Mouse (Mus musculus): Measurements from ENCODE around the gene 1700029I15Rik.

Gene 1700029I15Rik

DNA sequence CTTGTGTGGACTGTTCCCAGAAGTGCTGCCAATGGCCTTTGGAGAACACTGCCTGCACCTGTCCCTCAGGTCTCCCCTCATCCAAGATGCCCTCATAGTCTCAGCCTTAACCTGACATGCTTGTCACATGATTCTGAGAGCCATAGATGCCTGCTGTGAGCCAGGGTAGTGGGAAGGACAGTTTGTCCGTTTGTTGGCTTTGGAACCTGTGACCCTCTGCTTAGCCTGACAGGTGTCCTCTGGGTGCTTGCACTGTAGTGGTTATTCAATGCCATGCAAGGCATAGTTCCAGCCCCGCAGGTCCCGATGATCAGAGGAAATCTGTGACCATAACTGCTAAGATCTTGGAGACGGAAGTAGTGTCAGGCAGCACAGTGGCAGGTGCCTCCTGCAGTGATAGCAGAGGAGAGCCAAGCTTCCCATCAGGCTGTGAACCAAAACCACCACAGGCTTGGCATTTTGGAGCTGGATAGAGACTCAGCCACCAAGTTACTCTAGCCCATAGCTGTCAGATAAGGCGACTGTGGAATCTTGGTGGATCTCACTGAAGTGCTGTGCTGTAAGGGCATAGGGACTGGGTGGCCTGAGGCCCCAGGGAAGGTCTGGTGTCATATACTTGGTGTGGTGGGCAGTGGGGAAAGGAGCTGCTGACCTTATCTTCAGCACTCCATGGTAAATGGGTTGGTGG lies at the start of gene 1700029I15Rik:
TSS of gene 1700029I15Rik (plus strand) at position 638 of the 688 bp plus-strand sequence.
- DNase-seq (ENCODE audit: low read depth, low spot score): no peak

DNA sequence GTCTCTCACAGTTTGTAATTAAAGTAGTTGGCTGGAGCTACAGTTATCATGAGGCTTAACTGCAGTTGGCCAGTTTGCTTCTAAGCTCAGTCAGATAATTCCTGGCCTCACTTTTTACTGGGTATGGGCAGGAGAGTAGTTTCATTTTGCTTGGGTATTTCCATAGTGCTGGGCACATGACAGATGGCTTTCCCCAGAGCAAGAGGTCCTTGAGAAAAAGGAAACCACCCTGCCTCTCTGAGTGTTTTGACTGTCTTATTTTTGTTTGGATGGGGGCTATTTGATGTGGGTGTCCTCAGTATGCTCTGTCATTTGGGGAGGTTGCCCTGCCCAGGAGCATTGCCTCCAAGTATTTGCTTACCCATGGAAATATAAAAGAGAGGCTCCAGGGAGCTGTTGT lies 39.9 kb upstream of the 1700029I15Rik start:
- DNase-seq (ENCODE audit: low read depth, low spot score): no peak

DNA sequence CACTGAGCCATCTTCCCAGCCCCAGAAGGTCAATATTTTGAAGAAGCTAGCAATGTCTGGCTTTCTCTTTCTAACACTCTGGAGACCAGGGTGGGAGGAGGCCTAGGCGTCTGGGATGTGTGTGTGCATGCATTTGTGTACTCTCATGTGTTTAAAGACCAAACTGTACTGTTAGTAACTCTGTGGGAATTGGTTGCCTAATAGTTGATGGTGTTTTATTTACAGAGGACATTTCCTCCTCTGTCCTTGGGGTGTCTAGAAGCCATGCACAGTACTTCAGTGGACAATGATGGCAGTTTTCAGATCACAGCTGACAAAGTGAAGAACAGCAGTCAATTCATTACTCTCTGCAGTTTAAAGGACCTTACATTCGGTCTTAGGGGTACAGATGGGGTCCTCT lies 35.1 kb upstream of the 1700029I15Rik start:
- no peak for DNase-seq (ENCODE audit: low read depth, low spot score)

DNA sequence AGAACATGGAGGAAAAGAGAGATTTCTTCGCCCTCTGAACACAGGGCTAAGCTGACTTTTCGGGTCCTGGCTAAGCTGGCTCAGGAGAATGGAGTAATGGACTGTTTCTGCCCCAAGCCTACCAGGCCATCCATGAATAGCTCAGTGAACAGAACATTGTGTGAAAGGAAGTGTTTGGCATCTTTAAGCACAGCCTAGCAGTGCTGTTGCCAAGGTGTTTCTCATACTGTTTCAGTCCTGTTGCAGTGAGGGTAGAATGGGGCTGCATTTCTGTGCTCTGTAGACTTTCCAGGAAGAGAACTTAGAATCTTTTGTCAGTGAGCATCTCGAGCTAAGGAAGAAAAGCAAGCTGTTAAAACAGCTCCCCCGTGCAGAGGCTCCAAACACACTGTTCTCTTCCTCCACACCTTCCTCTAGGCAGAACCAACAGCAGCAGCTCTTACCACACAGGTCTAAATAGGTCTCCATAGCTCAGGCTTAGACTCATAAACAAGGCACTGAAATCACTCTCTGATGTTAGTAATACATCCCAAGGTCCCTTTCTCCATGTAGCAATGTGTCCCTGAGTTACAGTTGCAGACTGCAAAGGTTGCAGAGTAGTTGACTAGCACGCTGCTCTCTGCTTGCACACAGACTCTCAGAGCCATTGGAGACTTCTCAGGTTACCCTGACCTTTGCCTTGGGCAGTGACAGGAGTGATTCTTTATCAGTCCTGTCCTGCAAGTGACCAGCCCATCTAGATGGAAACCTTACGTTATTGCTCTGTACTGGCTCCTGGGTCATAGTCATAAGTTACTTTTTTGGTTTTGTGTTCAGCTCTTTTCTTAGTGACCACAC lies 32.5 kb upstream of the 1700029I15Rik start:
- DNase-seq (ENCODE audit: low read depth, low spot score): no peak

DNA sequence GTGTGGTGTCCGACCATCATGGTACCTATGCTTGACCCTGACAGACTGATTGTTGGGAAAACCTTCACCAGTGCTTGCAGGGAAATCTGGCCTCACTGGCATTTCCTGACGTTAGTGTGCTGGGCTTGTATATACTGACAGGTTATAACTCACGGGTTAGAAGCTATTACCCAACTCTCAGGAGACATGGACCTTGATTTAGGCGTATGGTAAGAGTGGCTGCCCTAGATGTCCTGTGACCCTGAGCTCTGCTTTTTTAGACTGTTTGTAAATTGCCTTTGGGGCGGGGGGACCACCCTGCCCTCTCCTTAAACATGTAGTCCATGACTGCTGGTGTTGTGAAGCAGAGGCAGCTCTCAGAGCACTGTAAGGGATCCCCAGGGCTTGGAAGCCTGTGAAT lies 31.7 kb upstream of the 1700029I15Rik start:
- DNase-seq (ENCODE audit: low read depth, low spot score): no peak

DNA sequence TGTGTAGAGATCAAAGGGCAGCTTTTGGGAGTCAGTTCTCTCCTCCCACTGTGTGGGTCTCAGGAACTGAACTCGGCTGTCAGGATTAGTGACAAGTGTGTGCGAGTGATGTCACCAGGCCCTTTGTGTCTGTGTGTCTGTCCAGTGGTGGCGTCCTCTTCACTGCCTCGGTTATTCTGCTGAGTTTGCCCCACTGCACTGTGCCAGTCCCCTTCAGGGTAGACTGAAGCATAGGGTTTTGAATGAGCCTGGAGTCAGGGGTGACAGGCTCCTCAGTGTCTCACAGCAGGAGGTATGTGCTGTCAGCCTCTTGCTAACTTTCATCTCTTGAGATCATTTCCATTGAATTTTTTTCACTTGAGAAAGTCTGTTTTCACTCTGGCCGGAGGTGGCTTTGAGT lies 28.9 kb upstream of the 1700029I15Rik start:
- DNase-seq (ENCODE audit: low read depth, low spot score): no peak

DNA sequence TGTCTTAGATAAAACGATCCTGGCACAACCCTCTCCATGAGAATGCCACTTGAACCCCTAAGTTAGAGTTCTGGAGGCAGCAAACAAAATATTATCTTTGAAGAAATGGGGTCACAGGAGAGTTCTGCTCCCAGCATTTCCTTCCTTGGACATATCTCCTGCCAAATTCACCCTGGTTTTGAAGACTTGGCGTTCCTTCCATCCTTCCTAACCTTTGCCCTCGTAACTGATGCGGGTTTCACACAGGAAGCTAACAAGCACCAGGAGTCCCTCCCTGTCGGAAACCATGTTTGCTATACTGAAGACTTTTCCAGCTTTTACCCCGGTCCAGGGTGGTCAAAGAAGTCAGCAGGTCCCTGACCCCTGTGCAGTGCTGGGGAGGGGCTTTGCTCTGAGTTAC lies 28.1 kb upstream of the 1700029I15Rik start:
- no peak for DNase-seq (ENCODE audit: low read depth, low spot score)

DNA sequence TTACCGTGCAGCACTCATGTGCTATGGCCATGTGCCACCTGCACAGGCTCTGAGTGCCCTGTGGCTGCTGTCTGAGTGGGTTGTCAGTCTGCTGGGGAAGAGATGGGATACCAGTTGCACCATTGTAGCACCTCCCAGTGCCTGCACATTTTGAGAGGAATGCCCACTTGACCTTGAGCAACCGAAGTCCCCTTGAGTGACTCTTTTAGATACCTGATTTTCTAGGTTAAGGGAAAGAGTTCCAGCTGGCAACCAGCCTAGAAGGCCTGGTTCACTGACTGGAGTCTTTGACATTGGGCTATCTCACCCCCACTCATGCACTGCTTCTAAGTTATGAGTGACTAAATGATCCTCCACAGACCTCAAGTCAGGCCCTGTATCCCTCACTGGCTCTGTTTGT lies 23.0 kb upstream of the 1700029I15Rik start:
- DNase-seq (ENCODE audit: low read depth, low spot score): no peak

DNA sequence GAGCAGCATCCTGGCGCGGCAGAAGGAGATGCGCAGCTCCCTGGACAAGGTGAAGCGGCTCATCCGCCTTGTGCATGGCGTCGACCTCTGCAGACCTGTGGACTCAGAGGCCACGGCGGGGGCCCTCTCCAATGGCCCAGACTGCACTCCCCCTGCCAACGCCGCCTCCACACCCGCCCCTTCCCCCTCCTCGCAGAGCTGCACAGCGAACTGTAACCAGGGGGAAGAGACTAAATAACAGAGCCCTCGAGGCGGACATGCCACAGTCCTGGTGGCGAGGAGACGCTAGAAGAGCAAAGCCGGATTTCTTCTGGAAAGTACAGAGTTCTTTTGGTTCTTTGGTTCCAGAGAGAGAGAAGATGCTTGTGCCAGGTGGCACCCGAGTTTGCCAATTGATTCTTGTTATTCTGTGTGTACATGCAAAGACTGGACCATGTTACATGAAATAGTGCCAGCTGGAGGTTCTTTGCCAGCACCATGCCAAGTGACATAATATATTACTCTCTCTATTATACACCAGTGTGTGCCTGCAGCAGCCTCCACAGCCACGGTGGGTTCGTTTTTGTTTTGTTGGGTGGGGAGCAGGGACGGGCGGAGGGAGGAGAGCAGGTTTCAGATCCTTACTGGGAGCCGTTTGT lies 22.0 kb upstream of the 1700029I15Rik start:
- no peak for DNase-seq (ENCODE audit: low read depth, low spot score)

DNA sequence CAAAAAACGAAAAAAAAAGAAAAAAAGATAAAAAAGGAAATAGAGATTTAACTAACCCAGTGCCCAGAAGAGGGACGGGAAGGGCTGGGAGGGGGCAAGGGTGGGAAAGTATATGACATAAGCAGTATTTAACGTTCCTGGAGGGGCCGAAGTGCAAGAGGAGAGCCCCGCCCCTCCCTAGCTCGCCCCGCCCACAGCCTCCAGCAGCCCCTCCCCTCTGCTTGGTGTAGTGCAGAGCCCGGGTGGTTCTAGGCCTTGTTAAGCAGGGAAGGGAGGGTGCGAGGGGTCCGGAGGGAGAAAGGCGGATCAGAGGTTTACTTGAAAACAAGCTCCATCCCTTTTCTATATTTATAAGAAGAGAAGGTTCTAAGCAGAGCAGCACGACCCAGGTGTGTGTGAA lies 21.4 kb upstream of the 1700029I15Rik start:
- DNase-seq (ENCODE audit: low read depth, low spot score): no peak

DNA sequence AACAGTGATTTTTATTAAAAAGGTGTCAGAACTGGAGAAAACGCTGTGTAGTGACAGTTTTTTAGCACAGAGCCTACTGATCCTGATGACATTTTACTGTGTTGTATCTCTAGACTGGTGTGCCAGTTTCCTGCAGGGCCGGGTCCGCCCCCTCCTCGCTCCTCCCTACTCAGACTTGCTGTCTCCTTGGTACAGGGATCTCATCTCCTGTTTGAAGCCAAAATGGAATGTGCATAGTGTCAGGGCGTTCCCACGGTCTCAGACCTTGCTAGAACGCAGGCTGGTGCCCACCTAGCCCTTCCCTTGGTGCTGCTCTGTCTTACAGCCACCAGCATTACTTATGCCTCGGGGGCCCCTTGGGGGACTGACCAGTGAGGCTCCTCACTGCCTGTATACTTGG lies 20.5 kb upstream of the 1700029I15Rik start:
- no peak for DNase-seq (ENCODE audit: low read depth, low spot score)

DNA sequence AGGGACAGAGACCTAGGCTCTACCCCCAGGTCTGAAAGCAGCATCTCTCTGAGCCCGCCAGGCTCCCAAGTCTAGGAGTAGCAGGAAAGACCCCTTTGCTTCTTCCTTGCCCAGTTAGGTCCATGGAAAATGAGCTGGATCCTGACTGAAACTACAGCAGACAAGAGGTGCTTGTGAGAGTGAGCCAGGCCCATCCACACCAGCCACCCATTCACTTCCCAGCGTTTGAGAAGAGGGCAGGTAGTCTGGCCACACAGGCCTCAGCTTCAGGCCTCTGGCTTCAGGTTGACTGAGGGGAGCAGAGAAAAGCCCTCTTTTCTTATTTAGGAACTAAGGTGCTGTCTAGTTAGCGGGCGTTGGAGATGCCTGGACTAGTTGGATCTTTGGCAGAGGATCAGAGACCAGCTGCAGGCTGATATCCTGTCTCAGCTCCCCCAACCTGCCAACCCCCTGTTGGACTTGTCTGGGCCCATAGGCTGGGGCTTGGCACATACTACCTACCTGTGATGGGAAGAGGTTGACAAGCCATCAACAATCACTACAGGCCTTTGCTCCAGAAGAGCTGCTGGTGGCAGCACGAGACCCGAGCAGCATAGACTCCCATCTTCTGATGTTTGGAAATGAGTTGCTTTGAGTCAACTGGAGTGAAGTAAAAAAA lies 19.6 kb upstream of the 1700029I15Rik start:
- DNase-seq (ENCODE audit: low read depth, low spot score): no peak

DNA sequence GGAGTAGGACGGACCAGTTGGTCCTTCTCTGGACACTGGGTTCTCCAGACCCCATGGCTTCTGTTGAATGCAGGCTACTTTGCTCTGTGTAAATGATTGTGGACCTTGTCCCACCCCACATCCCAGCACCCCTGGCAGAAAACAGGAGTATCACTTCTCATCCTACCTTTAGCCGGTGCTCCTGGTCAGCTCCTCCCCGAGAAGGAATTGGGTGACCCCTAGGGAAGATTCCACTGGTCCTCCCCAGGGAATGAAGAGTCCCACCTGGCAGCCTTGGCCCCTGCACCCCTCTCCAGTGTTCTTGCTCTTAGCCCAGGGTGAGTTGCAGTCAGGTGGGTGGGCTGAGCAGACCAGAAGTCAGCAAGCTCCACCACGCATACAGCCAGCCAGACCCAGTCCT lies 18.3 kb upstream of the 1700029I15Rik start:
- DNase-seq (ENCODE audit: low read depth, low spot score): no peak

DNA sequence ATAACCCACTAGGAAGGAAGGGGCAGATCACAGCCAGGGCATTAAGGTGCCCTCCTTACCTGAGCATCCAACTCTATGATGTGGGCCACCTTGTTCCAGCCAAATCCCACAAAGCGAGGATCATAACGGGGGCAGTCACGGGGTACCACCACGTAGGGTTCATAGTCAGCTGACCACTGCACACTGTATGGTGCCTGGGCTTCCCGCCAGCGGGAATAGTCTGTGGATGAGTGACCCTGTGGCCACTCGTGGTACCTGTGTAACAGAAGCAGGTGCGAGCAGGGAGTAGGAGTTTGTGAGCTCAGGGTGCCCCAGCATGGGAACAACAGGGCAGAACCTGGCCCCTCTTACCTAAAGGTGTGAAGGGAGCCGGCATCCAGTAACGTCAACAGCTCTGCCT lies 16.8 kb upstream of the 1700029I15Rik start:
- no peak for DNase-seq (ENCODE audit: low read depth, low spot score)

DNA sequence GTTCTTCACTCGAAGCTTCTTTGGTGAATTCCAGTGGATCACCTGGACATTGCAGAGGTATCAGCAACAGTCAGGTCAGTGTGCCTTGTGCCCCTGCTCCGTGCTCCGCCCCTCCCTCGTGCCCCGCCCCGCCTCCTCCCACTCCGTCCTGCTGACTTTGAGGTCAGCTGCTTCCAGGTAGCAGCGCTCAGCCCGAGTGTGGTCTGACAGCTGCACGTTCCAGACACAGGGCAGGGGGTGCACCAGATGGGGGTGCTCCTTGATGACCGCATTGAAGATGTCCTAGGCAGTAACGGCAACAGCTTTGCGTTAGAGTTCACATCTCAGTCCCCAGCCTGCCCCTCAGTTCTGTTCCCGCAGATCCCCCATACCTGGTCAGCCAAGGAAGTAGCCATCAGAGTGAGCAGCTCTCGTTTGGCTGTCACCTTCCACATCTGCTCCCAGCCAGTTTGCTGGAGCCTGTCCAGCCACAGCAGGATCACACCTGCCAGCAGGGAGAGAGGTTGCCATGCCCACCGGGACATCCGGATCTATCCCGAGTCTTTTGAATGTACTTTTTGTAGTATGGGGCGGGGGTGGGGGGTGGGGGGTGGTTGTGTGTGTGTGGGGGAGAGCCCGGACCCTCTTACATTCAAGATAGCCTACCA lies 14.8 kb upstream of the 1700029I15Rik start:
- DNase-seq (ENCODE audit: low read depth, low spot score): no peak

DNA sequence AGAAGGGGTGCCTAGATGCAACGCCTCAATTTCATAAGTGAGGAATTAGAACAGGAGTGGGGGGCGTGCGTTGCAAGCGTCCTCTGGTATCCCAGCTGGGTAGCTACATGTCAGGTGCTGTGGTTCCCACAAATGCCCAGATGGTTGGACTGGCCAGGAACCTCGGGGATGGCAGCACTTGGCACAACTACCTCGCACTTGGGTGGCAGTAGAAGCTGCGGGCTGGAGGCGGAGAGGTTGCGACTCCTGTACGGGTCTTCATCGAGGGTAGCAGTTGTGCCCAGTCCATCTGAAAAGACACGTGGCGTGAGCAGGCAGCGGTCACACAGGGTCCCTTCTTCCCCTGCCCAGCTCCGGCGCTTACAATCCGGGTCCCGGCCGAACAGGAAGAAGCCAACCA lies 12.0 kb upstream of the 1700029I15Rik start:
- no peak for DNase-seq (ENCODE audit: low read depth, low spot score)

DNA sequence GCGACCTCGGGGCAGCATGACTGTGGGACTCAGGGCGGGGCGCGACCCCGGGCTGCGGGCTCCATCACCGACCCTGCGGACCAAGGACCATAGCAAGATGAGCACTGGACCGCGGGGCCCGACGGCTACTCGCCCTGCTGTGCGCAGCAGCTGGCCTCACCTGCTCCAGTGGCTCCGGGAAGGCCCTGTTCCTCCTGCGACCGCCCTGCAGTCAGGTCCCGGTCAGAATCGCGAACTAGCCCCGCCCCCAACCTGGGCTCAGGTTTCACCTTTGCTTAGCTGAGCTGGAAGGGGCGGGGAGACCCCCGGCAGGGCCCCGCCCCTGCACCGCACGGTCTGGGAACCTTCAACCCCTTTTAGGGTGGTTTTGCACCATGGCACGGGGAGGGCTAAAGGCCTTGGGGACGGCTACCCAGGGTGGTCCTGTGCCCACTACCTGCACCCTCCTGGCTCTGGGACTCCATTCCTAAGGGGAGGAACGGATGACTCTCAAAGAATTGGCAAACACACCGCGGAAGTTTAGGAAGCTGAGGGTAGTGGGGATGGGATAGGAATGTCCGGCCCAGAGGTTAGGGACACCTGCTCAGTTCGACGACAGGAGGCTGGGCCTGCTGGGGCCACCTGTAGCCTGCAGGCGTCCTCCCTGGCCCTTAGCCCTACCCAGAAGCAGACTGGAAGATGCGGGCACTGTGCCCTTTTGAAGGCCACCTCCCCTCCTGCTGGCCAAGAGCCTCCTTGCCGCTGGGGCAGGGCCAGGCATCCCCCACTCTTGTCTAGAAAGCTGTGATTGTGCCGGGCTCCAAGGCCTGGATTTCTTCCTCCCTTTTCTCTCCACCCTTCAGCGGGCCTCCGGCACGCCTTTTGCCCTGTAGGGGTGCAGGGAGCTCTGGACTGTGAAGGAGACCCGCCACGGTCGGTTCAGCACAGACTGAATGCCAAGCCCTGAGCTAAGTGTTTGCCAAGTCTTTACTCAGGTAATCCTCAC lies 11.2 kb upstream of the 1700029I15Rik start:
- peak; percentile 82 for DNase-seq (ENCODE audit: low read depth, low spot score)

DNA sequence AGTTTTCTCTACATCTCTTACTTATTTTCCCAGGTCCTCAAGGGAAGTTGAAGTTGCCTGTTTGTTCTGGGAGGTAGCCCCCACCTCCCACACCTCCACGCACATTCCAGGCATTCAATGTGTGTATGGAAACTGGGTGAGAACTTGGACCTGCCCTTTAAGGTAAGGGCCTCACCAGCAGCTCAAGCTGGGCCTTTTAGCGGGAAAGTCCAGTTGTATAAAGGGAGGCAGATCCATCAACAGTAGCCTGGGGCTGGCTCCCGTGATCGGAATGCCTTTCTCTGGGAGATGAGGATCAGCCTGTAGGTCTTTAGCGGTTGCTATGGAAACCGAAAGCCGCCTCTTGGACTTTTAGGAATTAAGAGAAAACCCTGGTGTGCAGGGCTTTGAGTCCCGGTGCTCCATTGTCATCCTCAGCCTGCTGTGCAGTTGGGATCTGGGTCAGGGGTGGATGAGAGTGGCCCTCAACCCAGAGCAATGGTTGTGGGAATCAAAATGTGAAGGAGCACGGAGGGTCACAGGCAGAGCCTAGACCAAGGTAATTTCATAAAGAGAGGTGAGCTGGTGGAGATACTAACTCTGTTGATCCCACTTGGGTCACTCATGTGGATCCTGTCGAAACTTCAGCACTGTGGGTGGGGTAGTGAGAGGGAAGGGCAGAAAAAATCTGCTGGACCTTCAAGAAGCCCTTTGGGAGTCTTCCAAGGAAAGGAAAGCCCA lies 10.2 kb upstream of the 1700029I15Rik start:
- no peak for DNase-seq (ENCODE audit: low read depth, low spot score)

DNA sequence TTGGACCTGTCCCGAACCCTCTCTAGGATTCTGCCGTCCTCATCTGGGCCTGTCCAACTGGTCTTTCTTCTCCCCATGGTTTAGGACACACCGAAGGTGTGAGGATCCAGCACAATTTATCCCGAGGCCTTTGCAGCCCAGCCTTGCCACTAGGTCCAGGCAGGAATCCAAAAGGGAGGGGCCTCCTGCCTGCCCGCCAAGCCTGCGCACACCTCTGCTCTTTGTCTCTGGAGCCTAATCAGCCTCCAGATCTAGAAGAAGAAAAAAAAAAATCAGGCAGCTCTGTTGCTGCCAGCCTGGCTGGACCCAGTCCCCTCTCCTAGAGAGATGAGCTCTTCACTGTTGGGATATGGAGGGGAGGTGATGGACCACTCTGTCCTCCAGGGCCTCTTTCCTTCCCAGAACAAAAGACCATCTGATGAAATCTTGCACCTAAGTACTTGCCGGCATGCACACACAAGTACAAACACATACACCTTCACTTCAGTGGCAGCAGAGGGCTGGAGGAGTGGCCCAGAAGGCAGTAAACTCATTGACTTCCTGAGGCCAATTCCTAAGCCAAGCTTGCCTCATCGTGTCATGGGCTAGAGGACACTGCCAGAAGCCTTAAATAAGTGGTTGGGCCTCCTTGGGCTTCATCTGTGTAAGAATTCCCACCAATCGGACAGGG lies 9.4 kb upstream of the 1700029I15Rik start:
- DNase-seq (ENCODE audit: low read depth, low spot score): no peak
